Mouse (Mus musculus): Measurements from ENCODE around the gene Smok3c.

The Smok3c gene

DNA sequence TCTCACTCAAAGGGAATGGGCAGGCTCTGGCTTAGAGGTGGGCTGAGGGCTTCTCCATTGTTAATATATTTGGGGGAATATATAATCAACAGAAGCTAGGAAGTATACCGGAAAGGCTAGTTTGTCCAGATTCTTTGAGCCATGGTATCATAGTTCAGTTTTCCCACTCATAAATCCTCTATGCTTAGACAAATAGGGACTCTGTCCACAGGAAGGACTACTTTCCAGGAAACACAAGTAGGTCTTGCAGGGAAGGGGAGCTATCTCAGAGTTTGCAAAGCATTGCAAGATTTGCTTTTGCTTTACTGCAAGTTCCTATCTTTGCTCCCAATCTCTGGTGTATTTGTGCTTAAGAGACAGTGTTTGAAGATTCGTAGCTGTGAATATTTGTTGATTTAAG lies 52.0 kb downstream of the Smok3c start:
- 89% methylated on average over 2 of the region's 2 CpGs for WGBS

DNA sequence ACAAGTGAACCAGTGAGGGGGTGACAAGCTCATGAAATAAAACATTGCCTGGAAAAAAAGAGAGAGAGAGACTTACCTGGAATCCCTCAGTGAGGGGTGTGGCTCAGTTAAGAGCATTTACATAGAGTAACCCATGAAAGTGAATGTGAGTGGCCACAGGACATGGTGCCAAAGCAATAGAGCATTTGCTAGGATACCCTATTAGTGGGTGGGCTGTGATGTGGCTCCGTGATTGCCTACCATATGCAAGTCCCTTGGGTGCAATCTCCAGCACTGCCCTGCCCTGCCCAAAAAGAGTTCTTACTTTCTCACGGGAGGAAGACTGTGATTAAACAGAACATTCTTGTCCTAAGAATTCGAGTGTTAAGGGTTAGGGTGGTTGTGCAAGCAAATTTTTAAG lies 54.1 kb downstream of the Smok3c start:
- 58% methylated on average over 3 of the region's 3 CpGs for whole genome bisulfite sequencing

DNA sequence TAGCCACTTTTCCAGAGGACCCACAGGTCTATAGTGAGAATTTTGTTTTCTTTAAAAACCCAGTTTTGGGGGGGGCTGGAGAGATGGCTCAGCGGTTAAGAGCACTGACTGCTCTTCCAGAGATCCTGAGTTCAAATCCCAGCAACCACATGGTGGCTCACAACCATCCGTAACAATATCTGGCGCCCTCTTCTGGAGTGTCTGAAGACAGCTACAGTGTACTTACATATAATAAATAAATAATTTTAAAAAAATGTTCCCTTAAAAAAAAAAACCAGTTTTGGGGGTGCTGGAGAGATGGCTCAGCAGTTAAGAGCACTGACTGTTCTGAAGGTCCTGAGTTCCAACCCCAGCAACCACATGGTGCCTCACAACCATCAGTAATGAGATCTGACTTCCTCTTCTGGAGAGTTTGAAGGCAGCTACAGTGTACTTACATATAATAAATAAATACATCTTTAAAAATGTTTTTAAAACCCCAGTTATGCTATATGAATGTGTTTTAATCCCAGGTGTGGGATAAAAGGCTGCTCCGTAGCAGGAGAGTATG lies 56.9 kb downstream of the Smok3c start:
- WGBS: 63% methylated on average over 4 of the region's 4 CpGs

All from cerebral cortex, adult 2 months (tissue).